Mouse (Mus musculus): ENCODE results near the gene Rpl23a.

Gene Rpl23a

GRCm38 (mm10) chr11:78182961-78183844 lies at the start of gene Rpl23a:
Rpl23a (minus strand) TSS chr11:78183584.
- peak; percentile 80 to 81 for DNase-seq (ENCODE audit: low spot score in 2 of 2)

- DNase-seq (ENCODE audit: low spot score in 2 of 2) = no peak
Observed at GRCm38 (mm10) chr11:78231518-78231917, 48.1 kb upstream of the Rpl23a start.

GRCm38 (mm10) chr11:78223586-78223985 lies 40.2 kb upstream of the Rpl23a start:
- no peak for DNase-seq (ENCODE audit: low spot score in 2 of 2)

- DNase-seq (ENCODE audit: low spot score in 2 of 2) = no peak
Observed at GRCm38 (mm10) chr11:78215709-78216317, 32.4 kb upstream of the Rpl23a start.

- DNase-seq (ENCODE audit: low spot score in 2 of 2) = peak in 1 of 2 experiments; percentile 57
Observed at GRCm38 (mm10) chr11:78213086-78213817, 29.9 kb upstream of the Rpl23a start.

- no peak for DNase-seq (ENCODE audit: low spot score in 2 of 2)
Observed at GRCm38 (mm10) chr11:78211513-78211912, 28.1 kb upstream of the Rpl23a start.

- DNase-seq (ENCODE audit: low spot score in 2 of 2) = no peak
Observed at GRCm38 (mm10) chr11:78210615-78211014, 27.2 kb upstream of the Rpl23a start.

- DNase-seq (ENCODE audit: low spot score in 2 of 2) = no peak
Observed at GRCm38 (mm10) chr11:78209886-78210285, 26.5 kb upstream of the Rpl23a start.

- DNase-seq (ENCODE audit: low spot score in 2 of 2) = no peak
Observed at GRCm38 (mm10) chr11:78207190-78207589, 23.8 kb upstream of the Rpl23a start.

- no peak for DNase-seq (ENCODE audit: low spot score in 2 of 2)
Observed at GRCm38 (mm10) chr11:78205361-78206206, 22.2 kb upstream of the Rpl23a start.

- DNase-seq (ENCODE audit: low spot score in 2 of 2) = no peak
Observed at GRCm38 (mm10) chr11:78204287-78204686, 20.9 kb upstream of the Rpl23a start.

- DNase-seq (ENCODE audit: low spot score in 2 of 2) = no peak
Observed at GRCm38 (mm10) chr11:78202372-78202771, 19.0 kb upstream of the Rpl23a start.

- DNase-seq (ENCODE audit: low spot score in 2 of 2) = no peak
Observed at GRCm38 (mm10) chr11:78195101-78195863, 11.9 kb upstream of the Rpl23a start.

- peak; percentile 67 to 89 for DNase-seq (ENCODE audit: low spot score in 2 of 2)
Observed at GRCm38 (mm10) chr11:78194411-78195100, 11.2 kb upstream of the Rpl23a start.

GRCm38 (mm10) chr11:78193113-78193512 lies 9.7 kb upstream of the Rpl23a start, which contains the start of gene Proca1:
Proca1 (plus strand) TSS chr11:78193392.
- no peak for DNase-seq (ENCODE audit: low spot score in 2 of 2)

- no peak for DNase-seq (ENCODE audit: low spot score in 2 of 2)
Observed at GRCm38 (mm10) chr11:78190041-78190440, 6.7 kb upstream of the Rpl23a start.

GRCm38 (mm10) chr11:78189234-78190040 lies 6.1 kb upstream of the Rpl23a start:
- DNase-seq (ENCODE audit: low spot score in 2 of 2) = no peak

- DNase-seq (ENCODE audit: low spot score in 2 of 2) = no peak
Observed at GRCm38 (mm10) chr11:78188331-78189233, 5.2 kb upstream of the Rpl23a start, which contains the start of gene Rab34. Rab34 (plus strand) TSS chr11:78188430.

Data from spleen, postnatal 10 days (tissue).